Mouse (Mus musculus) embryo, embryonic 10 days (tissue): ENCODE measurements at regions not wholly inside any gene's neighbourhood (a gene's known extent, or its start where the extent isn't known, plus 50 kb on each side); places are given as distances from the start of the nearest gene placed in this dataset.

Experiments used
- DNase-seq: peaks from one replicate; pipeline ENCODE4 v3.0.0-alpha.2; 2015; ENCODE audit warnings: low spot score

DNA sequence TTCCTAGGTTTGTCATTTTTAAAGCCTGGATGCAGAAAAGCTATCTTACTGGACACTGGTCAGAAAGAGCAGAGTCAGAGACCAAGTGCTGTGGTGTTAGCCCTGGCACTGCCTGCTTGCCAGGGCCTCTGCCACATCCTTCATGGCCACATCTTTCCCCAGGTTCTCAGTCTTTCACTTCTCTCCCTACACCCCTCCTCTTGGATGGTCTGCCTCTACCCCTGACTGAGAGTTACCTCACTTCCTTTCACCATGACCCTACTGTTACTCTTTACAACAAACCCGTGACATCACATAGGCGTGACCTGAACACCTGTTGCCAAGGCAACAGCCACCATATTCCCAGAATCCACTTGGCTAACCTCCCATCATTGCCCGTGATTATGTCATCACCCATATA is 191.6 kb upstream of the Jade1 start:
- no peak for DNase-seq

DNA sequence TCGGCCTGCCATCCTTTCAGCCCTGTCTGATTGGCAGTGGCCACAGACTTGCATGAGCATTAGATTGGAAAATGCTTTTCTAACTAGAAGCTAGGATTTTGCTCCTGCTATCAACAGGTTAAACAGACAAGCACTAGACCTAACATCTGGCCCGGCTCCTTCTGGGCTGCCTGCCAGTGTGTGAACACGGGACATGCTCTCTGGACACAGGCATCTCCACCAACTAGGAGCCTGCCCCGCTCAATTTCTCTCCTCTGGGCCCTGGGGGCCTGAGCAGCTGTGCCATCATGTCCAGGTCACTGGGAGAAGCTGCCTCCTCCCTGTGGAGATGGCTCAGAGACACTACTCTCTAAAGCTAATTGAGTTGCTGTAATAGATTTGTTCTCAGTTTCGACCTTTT is 195.3 kb upstream of the Jade1 start:
- DNase-seq = no peak

DNA sequence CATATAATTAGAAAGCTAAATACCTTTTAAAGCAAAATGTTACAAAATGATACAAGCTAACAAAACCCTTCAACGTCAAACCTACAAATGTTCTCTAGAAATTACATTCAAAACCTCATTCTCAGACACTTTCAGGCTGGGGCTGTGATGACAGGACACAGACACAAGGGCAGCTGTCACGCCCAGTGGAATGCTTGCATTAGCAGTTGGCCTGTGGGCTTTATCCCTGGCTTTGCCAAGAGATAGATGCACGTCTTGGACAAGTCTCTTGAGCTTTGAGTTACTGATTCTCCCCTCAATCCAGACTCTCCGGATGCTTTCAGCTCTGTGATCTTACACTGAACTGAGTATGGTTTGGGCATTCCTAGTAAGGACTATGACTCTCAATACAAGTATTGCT is 196.1 kb upstream of the Jade1 start:
- DNase-seq = no peak

DNA sequence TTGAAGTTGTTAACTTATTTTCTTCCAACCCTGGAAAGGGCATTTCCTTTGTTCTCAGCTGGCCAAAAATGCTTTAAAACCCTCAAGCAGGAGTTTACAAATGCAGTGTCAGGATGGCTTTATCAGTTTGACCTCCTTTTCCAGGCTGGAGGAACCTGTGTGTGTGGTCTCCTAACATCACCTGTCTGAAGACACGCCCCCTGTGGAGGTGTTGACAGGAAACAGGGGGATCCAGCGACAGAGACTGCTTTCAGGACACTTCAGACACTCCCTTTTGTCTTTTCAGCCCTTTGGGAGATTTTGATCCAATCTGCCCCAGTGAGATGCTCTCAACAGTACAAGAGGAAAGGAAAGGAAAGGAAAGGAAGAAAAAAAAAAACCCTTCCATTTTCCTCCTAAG is 202.5 kb upstream of the Jade1 start:
- DNase-seq = no peak

DNA sequence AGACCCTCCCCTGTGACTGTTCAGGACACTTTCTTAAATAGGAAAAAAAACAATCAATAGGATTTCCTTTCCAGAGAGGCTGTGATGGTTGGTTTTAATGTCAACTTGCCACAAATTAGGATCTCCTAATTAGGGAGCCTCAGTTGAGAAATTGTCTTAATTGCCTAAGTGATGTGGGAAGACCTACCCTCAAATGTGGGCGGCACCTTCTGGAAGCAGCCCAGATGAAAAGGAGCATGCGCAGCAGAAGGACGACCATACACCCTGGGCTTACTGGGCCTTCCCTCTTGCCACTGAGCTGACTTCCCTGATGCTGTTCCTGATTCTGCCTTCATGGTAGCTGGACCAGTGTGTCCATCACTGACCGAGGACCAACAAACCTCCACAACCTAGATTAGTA is 203.7 kb upstream of the Jade1 start:
- DNase-seq = no peak

DNA sequence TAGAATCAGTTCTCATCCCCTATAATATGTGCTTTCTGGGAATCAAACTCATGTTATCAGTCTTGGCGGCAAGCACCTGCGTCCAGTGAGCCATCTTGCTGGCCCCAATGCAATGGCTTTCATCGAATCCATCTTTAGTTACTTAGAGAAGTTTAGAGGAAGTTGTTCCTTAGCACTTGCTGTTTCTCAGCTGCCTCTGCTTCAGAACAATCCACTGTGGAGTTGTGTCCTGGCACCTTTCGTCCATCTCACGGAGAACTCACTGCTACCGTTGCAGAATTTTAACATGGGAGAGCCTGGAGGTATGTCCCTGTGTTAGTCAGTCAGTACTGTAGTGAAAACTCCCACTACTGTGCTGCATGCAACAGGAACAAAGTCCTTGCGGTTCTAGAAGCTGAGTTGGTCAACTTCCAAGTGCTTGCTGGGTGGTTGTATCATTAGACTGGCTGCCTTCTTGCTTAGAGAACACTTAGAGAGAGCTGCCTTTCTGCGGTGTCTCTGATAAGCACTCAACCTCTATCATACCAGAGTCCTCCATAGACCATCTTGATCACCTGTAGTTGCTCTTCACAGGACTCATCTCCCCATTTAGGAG is 204.3 kb upstream of the Jade1 start:
- DNase-seq = no peak

DNA sequence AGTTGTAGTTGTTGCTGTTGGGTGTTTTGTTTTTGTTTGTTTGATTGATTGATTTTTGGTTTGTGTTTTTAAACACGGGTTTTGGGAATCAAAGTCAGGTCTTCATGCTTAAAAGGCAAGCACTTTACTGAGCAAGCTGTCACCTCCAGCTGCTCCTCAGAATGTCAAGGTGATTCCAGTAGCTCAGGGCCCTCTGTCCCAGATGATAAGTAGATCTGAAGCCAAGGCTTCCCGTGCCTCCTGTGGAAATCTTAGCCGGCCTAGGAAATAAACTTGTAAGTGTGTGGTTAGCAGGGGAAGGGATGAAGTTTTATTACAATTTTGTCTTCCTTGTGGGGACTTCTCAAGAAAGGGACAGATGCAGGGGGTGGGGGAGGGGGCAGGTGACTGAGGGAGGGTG is 205.2 kb upstream of the Jade1 start:
- DNase-seq = no peak

DNA sequence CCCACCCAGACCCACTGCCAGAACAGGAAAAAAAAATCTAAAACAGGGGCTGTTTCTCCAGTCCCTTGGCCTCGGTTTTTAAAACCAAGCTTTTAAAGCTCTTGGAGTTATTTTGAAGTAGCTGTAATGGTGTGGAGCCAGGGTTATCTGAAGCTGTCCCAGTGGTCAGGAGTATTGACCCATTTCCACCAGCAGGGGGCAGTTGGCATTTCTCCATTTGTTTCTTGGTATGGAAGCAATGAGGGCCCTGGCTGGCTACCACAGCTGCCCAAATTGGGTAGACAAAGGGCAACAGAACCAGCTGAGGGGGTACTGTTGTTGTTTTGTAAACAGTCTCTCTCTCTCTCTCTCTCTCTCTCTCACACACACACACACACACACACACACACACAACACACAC is 206.7 kb upstream of the Jade1 start:
- peak; percentile 57 for DNase-seq

DNA sequence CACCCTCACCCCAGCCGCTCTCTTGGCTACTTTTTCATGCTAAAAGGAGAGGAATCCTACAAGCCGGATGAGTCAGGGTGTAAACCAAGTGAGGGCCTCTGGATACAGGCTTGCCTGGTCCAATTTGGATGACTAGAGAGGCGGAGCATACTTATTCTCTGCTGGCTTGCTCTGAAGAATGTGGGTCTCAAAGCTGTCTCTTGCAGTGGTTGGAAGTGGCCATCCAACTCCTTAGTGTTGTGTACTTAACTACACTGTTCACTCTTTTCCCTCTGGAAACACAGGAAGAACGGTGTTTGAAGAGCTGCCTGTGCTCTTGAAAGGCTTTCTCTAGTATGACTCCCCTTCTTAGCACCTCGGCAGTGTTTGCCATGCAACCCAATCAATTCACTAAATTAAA is 208.7 kb upstream of the Jade1 start:
- DNase-seq = no peak

DNA sequence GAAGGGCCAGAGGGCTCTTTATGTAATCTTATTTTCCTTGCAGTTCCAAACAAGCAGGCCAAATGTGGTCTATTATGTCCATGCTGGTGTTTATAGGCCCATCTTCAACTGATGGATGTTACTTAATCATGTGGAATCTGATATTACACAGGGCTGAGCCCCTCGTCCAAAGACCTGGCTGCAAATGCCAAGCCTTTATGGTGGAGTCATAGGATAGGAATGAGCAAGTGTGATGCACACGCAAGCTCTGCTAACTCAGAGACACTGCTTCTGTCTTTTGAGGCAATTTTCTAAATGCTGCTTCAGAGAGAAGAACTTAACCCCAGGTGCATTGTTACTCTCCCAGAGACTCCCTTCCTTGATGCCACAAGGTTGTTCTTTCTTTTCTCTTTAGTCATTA is 212.1 kb upstream of the Jade1 start:
- no peak for DNase-seq

DNA sequence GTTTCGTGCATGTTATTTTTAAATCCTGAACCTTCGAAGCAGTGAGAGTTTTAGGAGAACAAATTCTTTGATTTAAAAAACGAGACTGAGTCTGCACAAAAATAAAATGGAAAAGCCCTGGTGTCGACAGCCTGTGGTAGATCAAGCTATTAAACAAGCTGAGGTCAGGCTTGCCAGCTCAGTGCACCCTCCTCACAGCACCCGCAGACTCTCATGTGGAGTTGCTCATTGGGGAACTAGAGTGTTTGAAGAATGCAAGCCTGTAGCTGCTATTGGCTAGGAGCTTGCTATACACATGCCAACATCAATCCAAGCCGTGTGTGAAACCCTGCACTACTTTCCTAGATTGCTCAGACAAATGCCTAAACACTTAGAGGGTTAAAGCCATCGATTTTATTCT is 223.1 kb upstream of the Jade1 start:
- DNase-seq = no peak

DNA sequence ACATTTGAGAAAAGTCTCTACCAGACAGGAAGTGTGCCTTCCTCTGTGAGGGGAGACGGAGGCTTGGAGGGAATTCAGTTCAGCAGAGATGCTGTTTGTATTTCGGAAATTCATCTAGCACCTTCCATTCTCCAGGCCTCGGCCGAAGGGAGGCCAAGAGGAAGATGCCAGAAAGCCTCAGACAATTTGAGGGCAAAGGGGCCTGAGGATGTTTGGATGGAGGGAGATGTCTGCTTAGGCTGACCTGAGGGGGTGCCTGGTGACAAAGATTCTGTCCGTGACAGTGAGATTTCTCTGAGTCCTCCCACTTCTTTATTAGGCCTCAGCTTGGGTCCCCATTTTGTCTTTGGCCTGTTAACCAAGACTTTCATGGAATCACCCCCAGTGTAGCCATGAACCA is 225.2 kb upstream of the Jade1 start:
- DNase-seq = no peak

DNA sequence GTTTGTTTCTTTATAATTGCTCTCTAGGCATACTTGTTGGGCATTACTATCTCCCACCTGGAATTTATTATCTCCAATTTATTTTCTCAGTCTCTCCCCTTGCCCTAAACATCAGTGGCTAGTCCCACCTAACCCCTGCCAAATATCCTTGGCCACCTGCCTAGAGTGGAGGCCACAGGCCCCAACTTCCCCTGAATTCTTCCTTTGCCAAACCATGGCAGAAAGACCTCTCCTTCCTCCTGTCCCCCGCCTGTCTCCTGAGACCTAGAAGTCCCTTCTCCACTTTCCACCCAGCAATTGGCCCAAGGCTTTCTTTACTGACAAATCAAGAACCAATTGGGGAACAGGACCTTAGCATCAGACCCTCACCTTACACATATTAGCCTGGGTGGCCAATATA is 226.7 kb upstream of the Jade1 start:
- DNase-seq = no peak

DNA sequence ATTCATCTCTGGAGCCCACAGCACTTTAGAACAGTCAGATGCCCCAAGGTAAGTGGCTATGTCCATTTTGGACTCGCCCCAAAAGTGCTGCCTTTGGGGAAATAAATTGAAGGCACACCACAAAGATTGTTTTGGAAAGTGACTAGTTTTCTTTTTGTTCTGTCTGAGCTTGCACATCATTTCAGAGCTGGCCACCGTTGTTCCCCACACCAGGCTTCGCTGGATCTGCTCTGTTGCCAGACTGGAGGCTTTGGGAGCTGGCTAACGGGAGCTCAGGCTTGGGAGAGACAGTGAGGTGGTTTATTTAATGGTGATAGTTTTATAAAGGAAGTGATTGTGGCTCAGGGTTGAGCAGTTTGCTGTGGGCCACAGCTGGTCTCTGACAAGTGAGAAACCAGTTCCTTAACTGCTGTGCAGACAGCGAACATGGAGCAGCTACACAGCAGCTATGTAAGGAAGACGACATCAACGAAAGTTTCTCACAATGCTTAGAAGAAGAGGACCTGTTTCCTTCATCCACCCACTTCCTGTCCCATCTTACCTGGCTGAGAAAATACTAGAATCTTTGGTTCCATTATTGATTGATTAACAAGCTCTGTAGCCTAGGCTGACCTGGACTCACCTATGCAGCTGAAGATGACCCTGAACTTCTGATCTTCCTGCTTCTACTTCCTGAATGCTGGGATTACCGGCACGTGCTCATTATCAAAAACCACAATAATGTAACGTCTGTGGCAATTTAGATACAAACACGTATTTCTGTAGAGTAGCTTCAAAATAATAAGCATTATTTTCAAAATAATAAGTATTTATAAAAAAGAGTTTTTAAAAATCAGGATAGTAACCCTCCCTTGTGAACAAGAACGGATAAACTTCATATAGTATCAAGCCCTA is 229.1 kb upstream of the Jade1 start:
- no peak for DNase-seq

DNA sequence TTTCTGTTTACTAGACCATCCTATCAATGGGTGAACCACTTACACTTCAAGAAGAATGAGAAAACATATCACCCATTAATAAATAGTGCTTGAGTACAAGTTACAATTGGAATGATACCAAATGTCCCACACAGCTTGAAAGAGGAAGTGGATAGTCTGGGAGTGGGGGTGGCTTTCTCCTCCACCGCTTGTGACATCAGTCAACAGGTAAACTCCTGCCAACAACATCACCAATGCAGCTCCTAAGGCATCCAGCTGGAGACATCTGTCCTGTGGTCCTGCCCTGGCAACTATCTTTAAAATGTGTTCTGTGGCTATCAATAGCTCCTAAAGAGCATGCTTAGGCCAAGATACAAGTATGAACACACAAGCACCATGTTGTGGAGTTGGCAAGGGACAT is 233.7 kb upstream of the Jade1 start:
- no peak for DNase-seq

DNA sequence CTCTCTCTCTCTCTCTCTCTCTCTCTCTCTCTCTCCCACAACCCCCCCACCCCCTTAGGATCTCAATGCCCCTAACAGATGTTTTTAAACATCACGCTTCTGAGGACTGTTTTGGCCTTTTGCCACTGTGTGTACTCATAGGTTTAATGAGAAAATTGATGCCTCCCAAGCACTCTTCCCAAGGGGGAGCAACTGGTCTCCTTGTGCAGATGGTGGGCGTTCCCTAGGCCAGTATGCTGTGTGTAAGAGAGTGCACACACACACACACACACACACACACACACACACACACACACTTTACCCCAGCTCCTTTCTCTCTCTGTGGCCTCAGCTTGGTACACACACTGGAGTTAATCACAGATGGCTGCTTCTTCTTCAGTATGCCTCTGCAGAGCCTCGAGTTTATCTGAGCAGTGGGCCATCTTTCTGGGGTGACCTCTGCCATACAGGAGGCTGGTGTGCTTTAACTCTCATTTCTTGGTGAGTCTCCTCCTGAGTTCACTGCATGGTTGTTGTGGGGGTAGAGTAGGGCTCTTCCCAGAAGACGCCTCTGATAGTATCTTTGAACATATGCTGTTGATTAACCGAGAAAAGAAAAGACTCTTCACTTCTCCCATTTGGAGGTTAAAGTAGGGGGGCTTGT is 236.2 kb upstream of the Jade1 start:
- no peak for DNase-seq

DNA sequence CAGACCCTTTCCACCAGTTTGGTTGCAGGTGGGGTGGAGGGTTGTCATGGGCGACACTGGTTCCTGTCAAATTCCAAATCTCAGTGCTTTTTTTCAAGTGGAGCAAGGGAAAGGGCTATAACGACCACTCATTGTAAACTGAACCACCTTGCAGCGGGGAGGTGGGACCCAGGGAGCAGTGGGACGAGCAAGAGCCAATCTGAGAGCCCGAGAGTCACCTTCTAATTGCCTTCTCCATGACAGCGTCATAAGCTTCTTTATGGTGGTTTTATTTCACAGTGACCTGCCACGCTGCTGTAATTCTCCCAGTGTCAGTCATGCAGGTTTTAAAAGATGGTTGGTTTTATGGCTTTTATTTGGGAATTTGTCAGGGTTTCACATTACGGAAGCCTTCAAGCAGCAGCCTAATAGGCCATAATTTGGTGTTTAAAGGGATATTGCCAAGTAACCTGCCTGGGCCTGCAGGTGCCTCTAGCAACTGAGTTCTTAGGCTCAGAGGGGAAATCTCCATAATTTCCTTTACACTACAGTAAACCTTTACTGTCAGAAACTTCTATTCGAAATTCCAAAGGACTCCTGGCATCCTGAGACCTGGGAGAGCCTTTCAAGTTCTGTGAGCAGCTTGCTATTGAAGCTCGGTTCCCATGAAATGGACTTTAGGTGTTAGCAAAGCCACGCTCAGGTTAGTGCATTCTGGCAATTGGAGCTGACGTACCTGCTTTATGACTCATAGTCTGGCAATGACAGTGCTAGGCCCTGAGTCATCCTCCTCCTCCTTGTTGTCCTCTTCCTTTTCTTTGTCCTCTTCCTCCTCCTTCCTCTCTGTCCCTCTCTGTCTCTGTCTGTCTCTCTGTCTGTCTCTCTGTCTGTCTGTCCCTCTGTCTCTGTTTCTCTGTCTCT is 235.6 kb upstream of the Pgrmc2 start:
- no peak for DNase-seq

DNA sequence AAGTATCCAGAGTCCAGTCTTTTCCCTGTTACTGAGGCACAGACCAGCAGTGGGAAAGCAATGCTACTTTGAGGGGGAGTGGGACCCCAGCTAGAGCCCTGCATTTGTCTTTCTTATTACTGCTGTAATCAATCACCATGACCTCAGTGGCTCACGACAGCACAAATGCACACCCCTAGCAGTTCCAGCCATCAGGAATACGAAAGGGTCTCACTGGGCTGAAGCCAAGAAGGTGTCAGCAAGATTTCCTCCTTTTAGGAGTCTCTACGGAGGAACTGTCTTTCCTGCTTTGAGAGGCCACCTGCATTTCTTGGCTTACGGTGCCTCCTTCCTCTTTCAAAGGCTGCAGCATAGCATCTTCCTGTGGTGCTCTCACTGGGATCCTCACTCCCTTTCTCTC is 234.3 kb upstream of the Pgrmc2 start:
- no peak for DNase-seq

DNA sequence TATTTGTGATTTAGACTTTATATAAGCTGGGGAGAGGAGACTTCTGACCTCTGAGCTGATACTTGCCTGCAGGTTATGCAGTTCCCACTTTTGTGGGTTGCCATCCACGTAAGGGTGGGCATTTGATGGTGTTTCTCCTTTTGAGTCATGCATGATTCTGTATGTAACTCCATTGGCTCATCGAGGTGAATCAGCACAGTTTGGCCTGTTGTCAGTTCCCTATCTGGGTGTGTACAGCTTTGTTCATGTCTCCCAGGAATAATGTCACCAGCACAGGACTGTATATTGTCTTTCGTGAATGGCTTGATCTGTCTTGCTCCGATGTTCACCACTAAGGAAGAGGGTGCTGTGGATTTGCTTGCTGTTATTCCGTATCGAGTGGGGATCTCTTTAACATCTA is 229.6 kb upstream of the Pgrmc2 start:
- no peak for DNase-seq

DNA sequence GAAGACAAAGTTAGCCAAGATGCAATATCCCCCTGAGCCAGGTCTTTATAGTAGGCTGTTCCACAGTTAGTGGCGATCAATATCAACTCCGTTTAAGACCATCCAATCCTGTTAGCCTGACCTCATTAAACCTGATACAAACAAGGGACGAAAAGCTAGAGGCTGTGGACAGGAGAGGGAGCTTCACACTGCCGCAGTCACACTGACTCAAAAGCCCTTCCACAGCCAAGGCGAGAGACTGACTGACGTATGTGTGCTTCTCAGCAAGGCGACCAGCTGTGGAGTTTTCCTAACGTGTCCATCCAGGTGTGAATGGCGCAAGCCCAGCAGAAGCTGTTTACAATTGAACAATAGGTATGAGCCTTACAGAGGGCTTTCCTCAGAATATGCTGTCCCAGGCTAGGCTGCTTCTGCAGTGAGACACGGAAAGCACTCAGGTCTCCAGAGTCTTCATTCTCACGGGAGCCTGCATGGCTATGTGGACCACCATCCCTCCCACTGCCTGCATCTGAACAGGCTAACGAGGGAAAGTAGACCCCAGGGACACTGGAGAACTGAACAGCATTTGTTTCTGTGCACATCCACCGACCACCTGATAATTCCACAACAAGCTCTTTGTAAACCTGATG is 224.7 kb upstream of the Pgrmc2 start:
- DNase-seq = no peak

DNA sequence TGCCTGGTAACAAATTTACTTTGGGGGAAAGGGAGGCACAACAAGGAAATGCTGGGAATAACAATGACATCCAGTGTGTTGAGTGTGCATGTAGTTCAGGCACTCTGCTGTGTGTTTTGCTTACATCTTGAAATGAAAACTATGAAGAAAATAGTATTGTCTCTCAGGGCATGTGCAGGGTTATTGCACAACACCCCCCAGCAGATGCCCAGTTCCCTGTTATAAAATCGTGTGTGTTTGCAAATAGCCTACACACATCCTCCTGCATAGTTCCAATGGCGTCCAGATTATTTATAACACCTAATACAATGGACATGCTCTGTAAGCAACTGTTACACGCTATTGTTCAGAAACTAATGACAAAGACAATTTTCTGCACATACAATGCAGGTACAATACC is 220.0 kb upstream of the Pgrmc2 start:
- DNase-seq = no peak

DNA sequence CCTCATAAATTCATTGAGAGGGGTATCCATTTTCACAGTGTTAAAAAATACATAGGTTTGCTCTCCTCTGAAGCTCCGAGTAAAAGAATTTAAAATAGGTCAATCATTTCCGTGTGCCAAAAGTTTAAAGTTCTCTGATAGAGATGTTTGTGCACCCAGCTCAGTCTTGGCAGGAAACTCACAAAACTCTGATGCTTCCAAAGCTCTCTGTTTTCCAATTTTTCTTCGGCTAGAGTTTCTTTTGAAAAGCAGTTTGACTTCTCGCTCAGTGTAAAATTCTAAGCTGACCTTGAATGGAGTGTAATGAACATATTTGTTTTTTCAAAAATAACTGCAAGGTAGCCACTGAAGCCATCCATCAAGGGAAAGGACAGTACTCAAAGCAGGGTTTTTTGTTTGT is 215.9 kb upstream of the Pgrmc2 start:
- no peak for DNase-seq
